Mouse (Mus musculus): ENCODE data around the gene Spo11.

The Spo11 gene

DNA sequence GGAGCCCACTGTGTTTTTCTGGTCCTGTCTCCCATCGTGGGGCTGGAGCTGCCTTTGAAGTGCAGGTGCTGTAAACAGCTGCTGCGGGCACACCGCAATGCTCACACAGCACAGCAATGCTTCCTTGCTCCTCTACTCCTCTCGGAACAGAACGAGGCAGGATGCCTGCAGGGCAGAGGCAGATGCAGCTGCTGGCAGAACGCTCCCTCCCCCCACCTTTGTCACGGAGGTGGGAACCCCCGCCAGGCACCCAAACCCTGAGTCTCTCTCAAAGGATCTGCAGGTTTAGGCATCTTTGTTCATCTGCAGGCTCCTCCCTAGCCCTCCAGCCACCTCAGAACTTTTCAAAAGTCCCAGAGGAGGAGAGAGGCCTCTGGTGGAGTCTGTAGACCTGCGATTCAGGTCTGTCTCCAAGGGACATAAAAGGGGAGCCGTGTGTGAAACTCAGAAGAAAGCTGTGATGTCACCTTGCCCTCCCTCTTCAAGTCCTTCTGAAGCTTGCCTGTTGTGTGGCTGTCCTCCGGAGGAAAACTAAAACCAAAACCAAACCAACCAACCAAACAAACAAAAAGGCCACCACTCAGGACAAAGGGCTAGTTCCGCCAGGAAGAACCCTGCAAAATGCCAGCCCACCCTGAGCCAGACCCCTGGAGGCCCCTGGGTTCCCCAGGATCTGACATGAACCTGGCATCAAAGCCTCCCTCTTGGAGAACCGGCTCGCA lies at the start of gene Spo11:
Gene Spo11, plus strand, starts transcription at position 292 of the 722 bp plus-strand sequence.
- DNase-seq = peak in 1 of 2 experiments; percentile 37

DNA sequence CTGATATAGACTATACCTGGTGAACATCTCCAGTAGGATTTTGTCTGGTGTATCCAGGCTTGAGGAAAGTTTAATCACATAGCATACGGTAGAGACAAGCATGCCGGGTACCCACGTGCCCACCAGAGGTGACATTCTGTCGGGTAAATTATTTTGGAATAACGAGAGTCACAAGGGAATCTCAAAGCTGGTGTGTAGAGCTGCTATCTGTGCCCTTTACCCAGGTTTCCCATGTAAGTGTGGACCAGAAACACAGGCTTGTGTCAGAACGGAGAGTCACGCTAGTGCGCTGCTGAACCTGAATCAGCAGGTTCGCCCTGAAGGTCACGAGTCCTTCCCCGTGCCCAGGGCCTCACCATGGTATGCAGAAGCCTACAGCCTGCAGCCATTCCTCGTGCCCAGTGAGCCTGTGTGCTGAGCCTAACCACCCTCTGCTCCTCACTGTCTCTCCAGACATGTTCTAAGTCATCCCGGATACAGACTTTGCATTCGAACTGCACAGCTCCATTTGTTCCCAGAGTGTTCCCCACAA lies 47.5 kb upstream of the Spo11 start:
- DNase-seq = peak; percentile 55 to 74

DNA sequence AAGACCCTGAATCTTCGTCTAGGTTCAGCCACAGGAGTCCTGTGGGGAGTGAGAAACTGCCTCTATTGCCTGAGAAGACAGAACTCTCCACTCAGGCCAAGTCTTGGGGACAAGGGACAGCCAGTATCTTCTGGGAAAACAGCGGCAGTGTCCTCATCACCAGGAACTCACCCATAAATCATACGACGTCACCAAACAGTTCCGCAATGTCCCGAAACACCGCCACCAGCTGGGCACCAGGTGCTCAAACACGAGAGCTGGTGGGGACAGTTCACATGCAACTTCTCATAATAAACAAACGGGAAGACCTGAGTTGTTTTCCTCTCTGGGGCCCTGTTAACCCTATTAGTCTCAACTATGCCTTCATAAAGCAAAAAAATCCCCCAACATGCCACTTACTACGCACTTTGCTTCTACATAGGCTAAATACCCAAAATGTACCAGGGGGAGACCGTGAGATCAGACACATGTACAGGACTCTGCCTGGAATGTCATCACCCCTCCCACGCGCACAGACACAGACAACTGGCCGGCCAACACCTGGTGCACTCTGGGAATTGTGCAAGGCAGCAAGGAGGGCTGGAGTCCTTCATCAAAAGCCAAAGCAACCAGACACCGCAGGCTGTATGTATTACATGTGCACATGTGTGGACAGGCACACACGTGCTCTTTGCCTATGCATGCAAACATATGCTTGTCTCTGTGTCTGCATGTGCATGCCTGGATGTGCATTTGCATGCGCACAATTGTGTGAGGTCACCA lies 46.2 kb upstream of the Spo11 start:
- DNase-seq = peak; percentile 46 to 70

DNA sequence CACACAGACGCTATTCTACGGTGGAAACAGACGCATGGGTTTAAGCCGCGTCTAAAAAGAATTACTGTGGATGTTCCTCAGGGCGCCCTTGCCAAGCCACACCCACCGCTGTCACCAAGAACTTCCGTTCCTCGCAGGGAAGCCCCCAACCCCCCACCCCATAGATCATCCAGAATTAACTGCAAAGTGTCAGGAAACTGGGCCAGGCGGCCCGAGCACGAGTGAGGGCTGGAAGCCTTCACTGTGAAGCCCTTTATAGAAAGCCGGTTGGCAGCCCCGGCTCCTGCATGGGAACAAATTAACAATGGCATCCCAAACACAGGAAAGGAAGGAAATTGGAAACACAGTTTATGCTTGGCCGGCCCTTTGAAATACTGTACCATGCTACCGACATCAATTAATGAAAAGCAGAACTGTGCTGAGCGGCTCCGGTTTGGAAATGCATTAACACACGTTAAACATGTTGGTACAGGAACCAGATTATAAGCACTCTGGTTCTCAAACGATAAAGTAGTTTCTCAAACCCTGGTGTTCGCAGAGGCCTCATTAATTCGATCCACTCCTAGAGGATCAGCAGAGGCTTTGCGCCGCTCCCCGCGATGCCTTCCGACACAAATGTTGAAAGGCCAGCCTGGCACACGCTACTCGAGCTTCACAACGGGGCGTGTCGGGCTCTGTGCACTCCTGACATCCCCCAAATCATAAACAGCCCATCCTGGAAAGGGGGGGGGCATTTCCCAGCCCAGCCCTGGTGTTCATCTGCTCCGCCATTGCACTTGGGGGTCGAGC lies 43.7 kb upstream of the Spo11 start:
- peak; percentile 82 to 88 for DNase-seq

DNA sequence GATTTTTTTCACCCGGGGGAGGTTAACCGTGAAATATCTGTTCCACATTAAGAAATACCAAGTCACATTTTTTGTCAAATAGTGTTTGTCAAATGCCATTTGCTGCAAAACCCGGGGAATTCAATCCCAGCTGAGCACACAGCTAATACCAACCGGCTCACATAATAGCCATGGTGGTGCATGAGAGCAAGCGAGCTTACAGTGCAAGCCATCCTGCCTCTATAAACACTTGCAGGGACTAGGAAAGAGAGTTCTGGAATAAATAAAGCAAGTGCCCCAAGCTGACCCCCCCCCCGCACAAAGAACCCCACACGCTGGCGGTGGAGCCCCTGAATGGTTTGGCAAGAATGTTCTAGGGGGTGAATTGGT lies 43.1 kb upstream of the Spo11 start:
- no peak for DNase-seq

DNA sequence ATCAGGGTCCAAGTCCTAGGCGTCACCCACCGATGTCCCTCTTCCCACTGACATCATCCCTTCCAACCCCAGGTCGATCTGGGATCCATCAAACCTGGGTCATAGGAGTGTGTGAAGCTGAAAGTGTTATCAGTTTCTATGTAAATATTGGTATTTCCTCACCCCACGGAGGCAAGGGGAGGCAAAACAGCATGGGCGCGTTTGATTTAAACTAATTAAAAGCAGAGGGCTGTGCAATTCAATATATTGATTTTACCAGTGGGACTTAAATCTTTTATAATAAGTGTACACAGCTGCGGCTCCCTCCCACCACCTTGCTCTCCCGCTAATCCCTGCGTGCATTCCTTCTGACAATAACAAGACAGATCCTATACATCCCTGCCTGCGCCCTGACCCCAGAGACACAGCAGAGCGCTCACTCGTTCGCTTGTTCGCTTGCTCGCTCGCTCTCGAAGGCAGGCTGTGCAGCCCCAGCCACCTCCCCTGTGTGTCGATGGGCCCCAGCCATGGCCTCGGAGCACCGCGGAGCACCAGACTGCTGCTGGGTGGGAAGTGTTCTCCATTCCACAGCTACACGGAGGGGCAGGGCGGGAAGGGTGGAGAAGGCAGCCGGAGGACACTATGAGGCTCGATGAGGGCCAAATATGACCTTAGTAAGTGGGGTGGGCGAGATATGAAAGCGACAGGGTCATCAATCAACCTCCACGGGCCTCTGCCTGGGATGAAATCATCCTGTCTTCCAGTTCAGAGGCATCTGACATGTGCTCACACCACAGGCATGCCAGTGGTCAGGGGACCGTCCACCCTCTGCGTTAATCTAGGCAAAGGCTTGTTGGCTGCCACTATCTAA lies 42.4 kb upstream of the Spo11 start:
- DNase-seq = peak; percentile 47 to 54

DNA sequence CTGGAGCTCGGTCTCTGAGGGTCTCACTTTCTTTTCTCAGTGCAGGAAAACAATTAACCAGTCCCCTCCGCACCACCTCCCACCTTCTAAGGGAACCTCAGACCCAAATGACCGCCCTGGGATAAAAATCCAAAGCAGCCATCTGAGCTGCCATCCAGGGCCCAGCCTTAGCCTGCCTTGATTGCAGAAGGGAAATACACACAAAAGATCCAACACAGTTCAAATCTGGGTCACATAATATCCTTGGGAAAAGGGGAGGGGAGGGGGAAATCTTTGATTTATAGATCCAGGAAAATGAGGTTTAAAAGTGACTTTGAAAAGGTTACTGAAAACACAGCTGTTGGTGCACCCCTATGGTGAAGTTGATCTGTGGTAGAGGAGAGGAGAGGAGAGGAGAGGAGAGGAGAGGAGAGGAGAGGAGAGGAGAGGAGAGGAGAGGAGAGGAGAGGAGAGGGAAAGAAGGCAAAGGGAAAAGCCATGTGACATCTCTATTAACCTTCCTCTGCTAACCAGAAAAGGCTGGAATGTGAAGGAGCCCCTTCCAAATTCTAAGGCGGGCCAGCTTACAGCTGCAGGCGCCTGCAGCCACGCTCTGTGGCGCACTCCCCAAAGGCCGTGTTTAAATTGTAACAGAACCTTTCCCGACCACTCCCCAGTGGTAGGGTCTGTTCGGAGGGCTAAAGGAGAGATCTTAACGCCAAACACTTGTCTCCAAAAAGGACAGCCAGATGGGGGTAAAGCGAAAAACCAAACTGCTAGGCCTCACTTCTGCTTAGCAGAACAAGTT lies 41.5 kb upstream of the Spo11 start:
- peak in 1 of 2 experiments; percentile 52 for DNase-seq

DNA sequence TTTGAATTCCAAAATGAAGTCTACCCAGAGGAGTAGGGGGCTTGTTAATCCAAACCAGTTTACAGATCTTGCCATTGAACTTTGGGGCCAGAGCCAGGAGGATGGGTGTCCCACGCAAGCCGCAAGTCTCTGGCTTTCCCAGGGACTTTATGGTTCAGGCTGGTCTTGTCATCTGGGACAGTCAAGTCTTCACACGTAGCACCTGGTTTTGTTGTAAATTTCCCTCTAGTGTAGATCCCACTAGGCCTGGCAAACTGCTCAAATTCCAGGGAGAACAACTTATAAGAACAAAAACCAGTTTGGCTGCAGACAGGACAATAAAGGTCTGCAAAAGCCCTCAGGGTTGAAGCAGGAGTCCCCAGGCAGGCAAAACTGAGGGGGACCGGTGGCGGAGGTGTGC lies 40.7 kb upstream of the Spo11 start:
- no peak for DNase-seq

DNA sequence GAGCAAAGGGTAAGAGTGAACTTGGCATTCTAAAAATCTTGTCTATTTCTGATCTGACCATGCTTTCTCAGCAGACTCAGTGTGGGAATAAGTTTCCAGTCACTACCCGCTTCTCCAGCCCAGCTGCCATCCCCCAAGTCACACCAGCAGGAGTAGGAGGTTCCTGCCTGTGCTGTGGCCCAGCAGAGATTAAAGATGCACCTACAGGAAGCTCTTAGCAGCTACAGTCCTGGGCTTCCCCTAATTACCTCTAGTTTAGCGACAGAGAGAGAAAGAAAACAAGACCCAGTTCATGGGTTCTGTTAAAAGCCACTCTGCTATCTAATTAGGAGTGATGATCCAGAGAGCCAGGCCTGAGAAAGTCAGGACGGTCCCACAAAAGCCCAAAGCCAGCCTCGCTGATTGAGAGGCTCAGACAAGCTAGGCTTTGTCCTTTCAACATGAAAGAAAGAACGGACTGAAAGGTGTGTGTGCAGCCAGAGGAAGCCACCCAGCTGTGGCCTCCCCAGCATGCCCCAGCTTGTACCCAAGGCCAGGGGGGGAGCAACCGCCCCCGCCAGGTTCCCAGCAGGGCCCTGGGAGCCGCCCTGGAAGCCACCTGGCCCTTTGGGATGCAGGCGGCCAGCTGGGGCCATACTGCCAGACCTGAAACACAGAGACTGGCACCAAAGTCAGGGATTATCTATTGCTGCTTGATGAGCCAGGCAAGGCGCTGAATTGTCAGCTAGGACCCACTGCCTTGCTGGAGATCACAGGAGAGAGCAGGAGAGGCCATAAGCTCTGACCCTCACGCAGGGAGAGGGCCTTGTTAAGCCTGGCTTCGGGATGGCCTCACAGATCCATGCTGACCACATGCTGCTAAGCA lies 39.9 kb upstream of the Spo11 start:
- peak; percentile 51 to 71 for DNase-seq

DNA sequence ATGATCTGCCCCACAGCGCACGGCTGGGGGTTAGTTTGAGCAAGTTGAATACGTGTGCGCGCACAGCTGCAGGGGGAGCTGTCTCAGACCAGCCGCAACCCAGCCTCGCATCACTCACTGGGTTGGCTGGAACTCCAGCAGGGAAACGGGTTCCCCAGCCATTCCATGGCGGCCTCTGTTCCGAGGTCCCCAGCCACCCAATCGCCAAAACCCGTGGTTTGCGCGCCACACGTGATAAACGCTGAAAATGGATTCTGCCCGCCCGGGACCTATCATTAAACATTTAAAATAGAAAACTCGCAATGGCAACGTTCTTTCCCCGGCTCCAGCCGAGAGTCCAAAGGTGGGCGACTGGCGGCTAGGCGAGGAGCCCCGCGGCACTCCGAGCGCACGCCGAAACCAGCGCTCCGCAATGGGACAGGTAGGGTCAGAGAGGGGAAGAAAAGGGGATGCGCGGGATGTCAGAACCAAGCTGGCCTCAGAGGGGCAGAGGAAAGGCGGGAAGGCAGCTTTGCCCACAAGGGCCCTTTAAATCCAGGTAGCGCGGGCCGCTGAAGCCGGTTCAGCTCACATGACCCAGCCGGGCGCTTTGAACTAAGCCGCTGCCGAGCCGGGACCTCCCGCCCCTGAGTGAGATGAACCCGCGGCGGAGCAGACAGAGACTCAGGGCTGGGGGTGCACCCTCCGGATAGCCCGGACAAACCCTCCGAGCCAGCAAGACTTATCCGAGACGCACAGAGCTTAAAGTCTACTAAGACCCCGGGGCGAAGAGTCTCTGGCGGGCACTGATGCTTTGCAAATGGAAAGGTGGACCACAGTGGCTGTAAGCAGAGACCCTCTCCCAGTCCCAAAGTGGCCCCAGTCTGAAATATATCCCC lies 38.5 kb upstream of the Spo11 start:
- DNase-seq = peak; percentile 71 to 83

DNA sequence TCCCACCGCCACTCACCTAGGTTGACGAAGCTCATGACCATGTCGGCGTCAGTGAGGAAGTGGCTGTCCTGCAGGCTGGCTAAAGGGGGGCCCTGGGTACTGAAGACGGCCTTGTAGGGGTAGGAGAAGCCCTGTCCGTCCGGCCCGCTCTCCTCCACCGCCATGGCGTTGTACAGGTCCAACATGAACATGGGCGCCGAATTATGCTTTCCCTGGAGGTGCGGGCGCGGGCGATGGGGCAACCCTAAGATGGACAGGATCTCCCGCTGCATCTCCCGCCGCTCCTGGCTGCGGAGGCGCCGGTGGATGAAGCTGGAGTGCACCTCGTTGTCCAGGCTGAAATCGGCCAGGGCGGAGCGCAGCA lies 37.9 kb upstream of the Spo11 start:
- peak in 1 of 2 experiments; percentile 50 for DNase-seq

DNA sequence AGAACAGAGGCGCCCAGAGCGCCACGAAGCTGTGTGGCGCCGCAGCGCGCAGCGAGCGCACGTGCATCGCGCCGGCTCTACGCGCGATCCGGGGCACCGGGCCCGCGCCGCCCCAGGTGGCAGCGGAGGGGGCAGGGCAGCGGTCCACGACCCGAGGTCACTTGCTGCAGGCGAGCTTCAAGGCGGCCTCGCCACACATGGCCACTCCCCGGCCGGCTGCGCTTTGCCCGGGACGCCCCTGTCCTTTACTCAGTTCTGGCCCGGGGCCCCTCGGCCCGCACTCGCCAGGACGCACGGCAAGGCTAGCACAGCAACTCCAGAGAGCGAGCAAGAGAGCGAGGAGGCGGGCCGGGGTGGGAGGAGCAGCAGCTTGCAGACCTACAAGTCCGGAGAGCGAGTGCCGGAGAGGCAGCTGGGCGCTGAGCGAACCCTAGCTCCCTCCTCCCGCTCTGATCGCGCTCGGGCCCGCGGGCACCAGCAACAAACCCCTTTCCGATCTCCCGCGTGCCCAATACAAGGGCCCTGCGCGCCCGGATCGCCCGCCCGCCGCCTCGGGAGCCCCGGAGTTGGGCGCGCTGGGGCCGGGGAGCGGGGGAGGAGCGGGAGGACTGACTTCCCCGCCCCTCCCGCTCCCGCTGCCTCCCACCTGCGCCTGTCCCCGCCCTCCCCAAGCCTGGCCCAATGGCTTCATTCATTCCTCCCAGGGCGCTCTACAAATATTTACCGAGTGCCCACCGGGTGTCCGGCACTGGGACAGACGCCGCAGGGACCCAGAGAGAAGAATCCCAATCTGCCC lies 37.3 kb upstream of the Spo11 start, which contains the start of gene Bmp7:
Gene Bmp7, minus strand, starts transcription at position 319 of the 796 bp plus-strand sequence.
- peak; percentile 83 to 92 for DNase-seq

DNA sequence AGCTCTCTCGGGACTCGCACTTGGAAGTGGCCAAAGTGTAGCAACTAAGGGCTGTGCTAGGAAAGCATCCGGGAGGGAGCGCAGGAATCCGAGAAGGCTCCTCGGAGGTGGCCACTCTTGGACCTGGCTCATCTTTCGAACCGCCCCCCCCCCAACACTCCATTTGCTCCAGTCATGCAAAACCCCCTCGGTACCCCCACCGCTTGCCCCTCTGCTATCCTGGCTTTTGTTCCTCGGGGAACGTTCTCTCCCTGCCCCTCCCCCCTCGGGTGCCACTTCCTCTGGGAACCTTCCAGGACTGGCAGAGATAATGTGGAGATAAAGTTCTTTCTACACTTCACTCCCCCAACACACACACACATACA lies 36.7 kb upstream of the Spo11 start:
- peak; percentile 62 to 66 for DNase-seq

DNA sequence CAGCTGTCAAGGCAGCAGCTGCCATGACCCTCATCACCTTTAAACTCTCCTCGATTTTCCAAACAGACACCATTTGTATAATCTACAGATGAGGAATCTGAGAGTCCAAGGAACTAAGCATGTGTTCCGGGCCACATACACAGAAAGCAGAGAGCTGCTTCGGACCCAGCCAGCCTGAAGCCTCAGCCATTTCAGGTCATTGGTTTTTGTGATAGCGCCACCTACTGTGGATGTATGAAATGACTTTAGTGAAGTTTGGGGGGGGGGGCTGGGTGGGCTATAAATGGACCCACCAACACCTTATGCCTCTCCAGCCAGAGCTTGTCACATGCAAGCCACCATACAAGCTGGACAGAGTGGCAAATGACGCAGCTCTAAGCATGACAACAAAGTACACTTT lies 28.4 kb upstream of the Spo11 start:
- no peak for DNase-seq

DNA sequence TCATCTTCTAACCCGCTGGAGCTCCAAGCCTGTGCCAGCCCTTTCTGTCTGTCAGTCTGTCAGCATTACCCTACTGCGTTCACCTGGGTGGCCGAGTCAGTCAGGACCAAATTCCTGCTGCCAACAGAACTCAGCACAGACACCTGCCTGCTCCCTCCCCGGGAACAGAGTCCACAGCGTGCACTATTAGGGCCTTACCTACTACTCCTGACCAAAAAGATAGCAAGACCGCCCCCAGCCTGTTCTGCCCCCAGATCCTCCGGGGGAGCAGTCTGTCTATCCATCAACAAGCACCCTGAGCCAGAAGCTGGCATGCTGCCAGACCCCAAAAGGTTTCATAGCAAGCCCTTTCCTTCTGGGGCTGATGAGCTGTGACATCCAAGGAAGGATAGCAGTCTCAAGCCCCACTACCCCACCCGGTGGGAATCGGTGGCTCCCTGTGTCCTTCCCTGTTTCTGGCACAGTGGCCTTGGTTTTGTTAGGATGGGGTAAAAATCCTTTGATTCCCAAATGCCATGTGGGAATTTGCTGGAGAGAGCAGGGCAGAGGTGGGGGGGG lies 27.3 kb upstream of the Spo11 start:
- peak in 1 of 2 experiments; percentile 44 for DNase-seq

DNA sequence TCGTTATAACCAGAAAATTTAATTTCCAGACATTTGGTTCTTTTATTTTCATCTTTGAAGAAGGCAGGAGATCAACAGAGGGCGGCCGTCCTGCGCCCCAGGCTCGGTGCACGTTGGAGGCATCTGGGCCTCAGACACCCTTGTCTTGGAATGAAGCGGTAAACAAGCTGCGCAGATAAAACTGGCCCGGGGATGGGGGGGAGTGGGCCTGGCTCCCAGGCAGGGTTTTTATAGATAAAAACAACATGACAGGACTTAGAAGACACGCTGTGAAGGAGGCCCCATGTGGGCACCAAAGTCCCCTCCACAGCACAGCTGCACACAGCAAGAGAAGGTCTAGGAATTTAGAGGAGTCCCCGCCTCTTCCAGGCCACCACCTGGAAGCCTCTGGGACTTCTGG lies 26.8 kb upstream of the Spo11 start:
- DNase-seq = no peak

DNA sequence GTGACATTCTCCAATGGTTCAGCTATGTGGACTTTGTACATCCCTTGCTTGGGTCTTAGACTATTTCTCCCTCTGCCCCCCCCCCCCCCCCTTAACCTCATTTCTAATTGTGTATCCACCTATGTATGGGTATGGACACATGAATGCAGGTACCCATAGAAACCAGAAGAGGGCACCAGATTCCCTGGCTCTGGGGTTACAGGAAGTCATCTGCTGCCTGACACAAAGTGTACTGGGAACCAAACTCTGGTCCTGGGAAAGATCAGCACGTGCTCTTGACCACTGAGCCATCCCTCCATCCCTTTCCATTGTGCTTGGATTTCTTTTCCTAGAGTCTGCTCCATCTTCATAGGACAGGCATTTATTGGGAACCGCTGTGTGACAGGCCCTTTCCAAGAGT lies 25.5 kb upstream of the Spo11 start:
- DNase-seq = no peak

DNA sequence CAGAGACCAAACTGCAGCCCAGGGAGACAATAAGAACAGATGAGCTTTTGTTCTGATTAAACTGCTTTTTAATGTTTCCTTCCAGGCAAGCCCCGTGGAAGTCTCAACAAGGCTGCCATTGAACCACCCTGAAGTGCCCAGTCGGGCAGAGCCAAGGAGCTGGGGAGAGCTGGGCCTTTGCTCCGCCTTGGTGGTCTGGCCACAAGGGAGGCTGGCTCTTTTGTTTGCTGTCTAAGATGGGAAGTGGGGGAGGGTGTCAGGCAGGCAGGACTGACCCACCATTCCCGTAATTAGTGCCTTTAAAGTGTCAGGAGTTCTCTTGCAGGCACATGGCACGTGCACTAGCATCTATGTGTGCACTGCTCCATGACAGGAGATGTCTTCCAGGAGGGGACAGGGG lies 18.9 kb upstream of the Spo11 start:
- DNase-seq = peak in 1 of 2 experiments; percentile 55

All from kidney, postnatal 4 days (tissue).